Mouse (Mus musculus): ENCODE measurements around the gene Tex52. TPM values are rescaled to one million over a fixed set of nuclear protein-coding genes. Genes with fewer than 3 reads are reported as not detected.

Gene Tex52
- total and polyA plus RNA-seq, 3 experiments, result not detected

GRCm38 (mm10) chr6:128433566-128433965 is 58.3 kb downstream of the Tex52 start:
- H3K9me3 ChIP-seq (replicated peaks; ENCODE audit: low read length), result no peaks in the 10 kb centered on the region
- H3K9ac ChIP-seq (ENCODE audit: insufficient read depth, low read depth), result no peak overlapping the region
- H3K36me3 ChIP-seq (replicated peaks in 1 of 2; ENCODE audit: control insufficient read depth in 1 of 2, insufficient read depth in 1 of 2, low read length in 1 of 2), result peaks cover 64 to 78% of the 10 kb centered on the region in 2 experiments
- dilution Hi-C loops (cut with MboI; ENCODE audit: extremely low pct_ligation_motif_present, extremely low pct_unique_long_range_greater_than_20kb, low sequenced_read_pairs), result no loop called here
- H3K27ac ChIP-seq (ENCODE audit: insufficient read depth, low read depth), result no peak overlapping the region
- no peak overlapping the region for H3K4me3 ChIP-seq (replicated peaks in 1 of 3; ENCODE audit: low read depth in 2 of 3, low read length in 2 of 3, poor library complexity in 1 of 3)
- in situ Hi-C loops (cut with MboI; ENCODE audit: low pct_ligation_motif_present, low pct_unique_long_range_greater_than_20kb, low sequenced_read_pairs), result no loop called here
- H3K27me3 ChIP-seq (replicated peaks), result no peaks in the 10 kb centered on the region
- H3K4me2 ChIP-seq (ENCODE audit: insufficient read depth, low read depth, poor library complexity, severe bottlenecking), result no peak overlapping the region
- TF ChIP-seq NRF1 (IDR thresholded peaks at IDR 0.05; ENCODE audit: low read depth, low read length) (no peak), GABPA (IDR thresholded peaks at IDR 0.05; ENCODE audit: insufficient replicate concordance, low read depth, low read length) (no peak), CHD2 (IDR thresholded peaks at IDR 0.05; ENCODE audit: low read length) (no peak), ZNF384 (IDR thresholded peaks at IDR 0.05; ENCODE audit: low read depth, low read length) (no peak), POLR2A (IDR thresholded peaks at IDR 0.05; ENCODE audit: low read depth, low read length) (no peak), MYC (IDR thresholded peaks at IDR 0.05; ENCODE audit: low read depth, low read length) (no peak), JUN (IDR thresholded peaks at IDR 0.05; ENCODE audit: insufficient read depth, low read depth, low read length) (no peak), MXI1 (IDR thresholded peaks at IDR 0.05; ENCODE audit: low read depth, low read length) (no peak), MEF2A (IDR thresholded peaks at IDR 0.05; ENCODE audit: borderline replicate concordance, low read depth, low read length) (no peak), KAT2A (IDR thresholded peaks at IDR 0.05; ENCODE audit: insufficient replicate concordance, low read length) (no peak), UBTF (IDR thresholded peaks at IDR 0.05; ENCODE audit: low read depth, low read length) (no peak), IRF4 (IDR thresholded peaks at IDR 0.05; ENCODE audit: low read depth, low read length) (no peak), SIN3A (IDR thresholded peaks at IDR 0.05; ENCODE audit: low read length) (no peak), ZKSCAN1 (IDR thresholded peaks at IDR 0.05; ENCODE audit: borderline replicate concordance, low read depth, low read length) (no peak), MAFK (IDR thresholded peaks at IDR 0.05; ENCODE audit: insufficient replicate concordance, low read length) (no peak), ZMIZ1 (IDR thresholded peaks at IDR 0.05; ENCODE audit: low read depth, low read length) (no peak), USF1 (IDR thresholded peaks at IDR 0.05; ENCODE audit: low read depth, low read length) (no peak), HCFC1 (IDR thresholded peaks at IDR 0.05; ENCODE audit: low read depth, low read length) (no peak), E2F4 (IDR thresholded peaks at IDR 0.05; ENCODE audit: insufficient replicate concordance, low read depth, low read length) (no peak), POLR2AphosphoS2 (IDR thresholded peaks at IDR 0.05; ENCODE audit: low read depth, low read length) (no peak)
- DNase-seq (ENCODE audit: extremely low read depth), result no peak
- peaks cover 0 to 11% of the 10 kb centered on the region in 2 experiments; a peak in 2 of 4 replicates for H3K4me1 ChIP-seq (ENCODE audit: control insufficient read depth in 1 of 2, insufficient read depth in 2 of 2)
- peaks cover 27% of the 10 kb centered on the region for H3K79me2 ChIP-seq (replicated peaks; ENCODE audit: control insufficient read depth, extremely low read depth, insufficient read depth, poor library complexity, severe bottlenecking)

Other genes starting within 250 kb of the Tex52 start
- 0.92 and 0.98 TPM in 2 replicates for gene Tspan9, start 231.9 kb upstream of the Tex52 start, total RNA-seq (2012; rRNA removed)
- gene Tspan9, start 231.9 kb upstream of the Tex52 start, total RNA-seq (2014; rRNA removed), result 0.40 and 0.55 TPM in 2 replicates
- gene Tspan9, start 231.9 kb upstream of the Tex52 start, polyA plus RNA-seq (2012; ENCODE audit: insufficient read length, low read depth), result 0.33 and 0.71 TPM in 2 replicates
- not detected in 2 replicates for gene Tead4, start 74.6 kb upstream of the Tex52 start, total RNA-seq (2012; rRNA removed)
- gene Tead4, start 74.6 kb upstream of the Tex52 start, total RNA-seq (2014; rRNA removed), result not detected in 2 replicates
- 0.15 TPM in 1 of 2 replicates, not detected in the other for gene Tead4, start 74.6 kb upstream of the Tex52 start, polyA plus RNA-seq (2012; ENCODE audit: insufficient read length, low read depth)
- gene Tulp3, start 19.6 kb upstream of the Tex52 start, total RNA-seq (2012; rRNA removed), result 4.9 and 5.5 TPM in 2 replicates
- gene Tulp3, start 19.6 kb upstream of the Tex52 start, total RNA-seq (2014; rRNA removed), result 3.7 and 5.6 TPM in 2 replicates
- gene Tulp3, start 19.6 kb upstream of the Tex52 start, polyA plus RNA-seq (2012; ENCODE audit: insufficient read length, low read depth), result 11.5 and 13.1 TPM in 2 replicates
- gene Rhno1, start 12.5 kb upstream of the Tex52 start, total RNA-seq (2012; rRNA removed), result 28.7 and 34.9 TPM in 2 replicates
- 18.5 and 19.3 TPM in 2 replicates for gene Rhno1, start 12.5 kb upstream of the Tex52 start, total RNA-seq (2014; rRNA removed)
- 53.4 and 60.0 TPM in 2 replicates for gene Rhno1, start 12.5 kb upstream of the Tex52 start, polyA plus RNA-seq (2012; ENCODE audit: insufficient read length, low read depth)
- 14.3 and 16.8 TPM in 2 replicates for gene Foxm1, start 12.5 kb upstream of the Tex52 start, total RNA-seq (2012; rRNA removed)
- 5.8 and 6.0 TPM in 2 replicates for gene Foxm1, start 12.5 kb upstream of the Tex52 start, total RNA-seq (2014; rRNA removed)
- 32.5 and 41.0 TPM in 2 replicates for gene Foxm1, start 12.5 kb upstream of the Tex52 start, polyA plus RNA-seq (2012; ENCODE audit: insufficient read length, low read depth)
- gene Gm44596, start within 50 bp of the Tex52 start, total RNA-seq (2012; rRNA removed), result not detected in 2 replicates
- gene Gm44596, start within 50 bp of the Tex52 start, total RNA-seq (2014; rRNA removed), result not detected in 2 replicates
- not detected in 2 replicates for gene Gm44596, start within 50 bp of the Tex52 start, polyA plus RNA-seq (2012; ENCODE audit: insufficient read length, low read depth)
- gene Nrip2, start 23.8 kb downstream of the Tex52 start, total RNA-seq (2012; rRNA removed), result 0.13 TPM in 2 replicates
- gene Nrip2, start 23.8 kb downstream of the Tex52 start, total RNA-seq (2014; rRNA removed), result not detected in 2 replicates
- gene Nrip2, start 23.8 kb downstream of the Tex52 start, polyA plus RNA-seq (2012; ENCODE audit: insufficient read length, low read depth), result 1.1 and 1.3 TPM in 2 replicates
- gene Itfg2, start 49.5 kb downstream of the Tex52 start, total RNA-seq (2012; rRNA removed), result 16.8 and 17.9 TPM in 2 replicates
- 5.3 and 8.0 TPM in 2 replicates for gene Itfg2, start 49.5 kb downstream of the Tex52 start, total RNA-seq (2014; rRNA removed)
- 45.1 and 45.3 TPM in 2 replicates for gene Itfg2, start 49.5 kb downstream of the Tex52 start, polyA plus RNA-seq (2012; ENCODE audit: insufficient read length, low read depth)
- 265 and 319 TPM in 2 replicates for gene Fkbp4, start 63.2 kb downstream of the Tex52 start, total RNA-seq (2012; rRNA removed)
- gene Fkbp4, start 63.2 kb downstream of the Tex52 start, total RNA-seq (2014; rRNA removed), result 190 and 198 TPM in 2 replicates
- gene Fkbp4, start 63.2 kb downstream of the Tex52 start, polyA plus RNA-seq (2012; ENCODE audit: insufficient read length, low read depth), result 304 and 366 TPM in 2 replicates
- not detected in 2 replicates for gene Pzp, start 151.3 kb downstream of the Tex52 start, total RNA-seq (2012; rRNA removed)
- not detected in 2 replicates for gene Pzp, start 151.3 kb downstream of the Tex52 start, total RNA-seq (2014; rRNA removed)
- gene Pzp, start 151.3 kb downstream of the Tex52 start, polyA plus RNA-seq (2012; ENCODE audit: insufficient read length, low read depth), result not detected in 2 replicates
- not detected in 2 replicates for gene A2ml1, start 206.2 kb downstream of the Tex52 start, total RNA-seq (2012; rRNA removed)
- gene A2ml1, start 206.2 kb downstream of the Tex52 start, total RNA-seq (2014; rRNA removed), result not detected in 2 replicates
- not detected in 2 replicates for gene A2ml1, start 206.2 kb downstream of the Tex52 start, polyA plus RNA-seq (2012; ENCODE audit: insufficient read length, low read depth)
- gene Klrb1a, start 248.1 kb downstream of the Tex52 start, total RNA-seq (2012; rRNA removed), result not detected in 2 replicates
- gene Klrb1a, start 248.1 kb downstream of the Tex52 start, total RNA-seq (2014; rRNA removed), result not detected in 2 replicates
- not detected in 2 replicates for gene Klrb1a, start 248.1 kb downstream of the Tex52 start, polyA plus RNA-seq (2012; ENCODE audit: insufficient read length, low read depth)